Mouse (Mus musculus): Measurements from ENCODE around the gene Snx19.

Gene Snx19

DNA sequence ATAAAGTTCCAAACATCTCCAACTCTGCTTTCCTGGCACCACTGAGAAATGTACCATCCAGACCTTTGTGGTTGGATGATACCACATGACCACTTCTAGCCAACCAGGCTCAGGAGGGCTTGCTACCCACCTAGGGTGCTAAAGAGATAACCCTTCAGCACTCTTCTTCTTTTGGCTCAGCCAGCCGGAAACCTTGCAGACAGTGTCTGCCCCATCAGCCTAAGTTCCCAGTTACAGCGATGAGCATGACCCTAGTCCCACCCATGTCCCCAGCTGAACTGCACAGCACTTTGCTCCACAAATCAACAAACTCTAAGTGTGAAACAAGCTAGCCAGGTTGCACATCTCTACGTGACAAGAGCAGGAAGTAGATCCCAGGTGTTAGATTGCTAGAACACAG is 57.3 kb downstream of the Snx19 start:
- DNase-seq (ENCODE audit: low read depth, low spot score) = no peak

- no peak for DNase-seq (ENCODE audit: low read depth, low spot score)
Measured at GRCm38 (mm10) chr9:30485161-30485560, 58.3 kb downstream of the Snx19 start.

GRCm38 (mm10) chr9:30488384-30488783 is 61.5 kb downstream of the Snx19 start:
- DNase-seq (ENCODE audit: low read depth, low spot score) = no peak

DNA sequence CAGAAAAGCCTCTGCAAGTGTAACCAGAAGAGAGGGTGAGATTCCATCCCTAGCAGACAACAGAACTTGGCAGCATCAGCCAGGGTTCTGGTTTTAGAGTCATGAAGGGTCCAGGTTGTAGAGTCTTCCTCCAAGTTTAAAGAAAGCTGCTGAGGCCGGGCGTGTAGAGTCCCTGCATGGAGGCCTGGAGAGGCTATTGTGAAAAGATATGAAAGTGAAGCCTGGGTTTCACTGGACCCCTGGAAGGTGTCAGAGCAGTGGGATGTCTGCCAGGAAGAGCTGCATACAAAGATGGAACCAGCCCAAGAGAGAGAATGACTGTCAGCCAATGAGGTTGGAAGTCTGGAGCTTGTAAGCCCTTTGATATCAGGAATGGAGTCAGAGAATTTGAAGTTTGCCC is 67.5 kb downstream of the Snx19 start:
- no peak for DNase-seq (ENCODE audit: low read depth, low spot score)

DNA sequence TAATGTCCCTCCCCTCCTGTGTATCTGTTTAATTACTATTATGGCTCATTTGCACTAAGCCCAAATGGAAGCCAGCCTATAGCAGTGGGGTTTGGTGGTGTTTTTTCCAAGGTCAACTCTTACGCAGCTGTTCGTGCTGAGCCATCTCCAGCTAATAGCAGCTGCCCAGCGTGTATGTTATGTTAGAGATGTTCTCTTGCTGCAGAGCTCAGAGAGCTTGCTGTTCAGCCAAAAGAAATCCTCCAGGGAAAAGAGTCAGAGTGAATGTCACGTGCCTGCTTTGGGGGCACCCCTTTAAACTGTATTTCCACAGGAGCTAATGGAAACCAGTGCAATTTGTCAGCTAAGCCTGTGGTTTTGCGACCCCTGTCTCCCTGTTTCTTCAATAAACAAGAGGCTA is 82.1 kb downstream of the Snx19 start:
- DNase-seq (ENCODE audit: low read depth, low spot score) = no peak

DNA sequence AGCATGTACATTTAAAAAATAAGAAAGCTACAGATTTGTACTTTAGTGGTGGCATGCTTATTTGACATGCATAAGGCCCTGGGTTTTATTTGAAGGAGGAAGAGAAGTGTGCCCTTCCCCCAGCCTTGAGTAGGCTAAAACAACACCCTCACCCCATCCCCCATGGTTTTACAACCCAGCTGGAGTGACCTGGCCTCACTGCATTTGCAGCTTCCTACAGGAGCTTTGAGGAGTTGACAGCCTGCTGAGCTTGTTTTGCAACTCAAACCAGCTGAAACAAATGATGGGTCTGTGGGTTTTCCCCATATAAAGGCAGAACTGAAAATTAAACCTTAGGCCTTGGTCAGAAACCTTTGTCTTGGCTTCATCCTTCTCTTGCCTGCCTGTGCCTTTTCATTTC is 89.0 kb downstream of the Snx19 start:
- DNase-seq (ENCODE audit: low read depth, low spot score) = no peak

All from mesoderm, embryonic 11.5 days (tissue).